Mouse (Mus musculus): ENCODE results near the gene Hyal6.

Hyal6 gene

GRCm38 (mm10) chr6:24732945-24733344 lies at the start of gene Hyal6:
Gene Hyal6, plus strand, starts transcription at chr6:24733245.
- DNase-seq: no peak

GRCm38 (mm10) chr6:24687871-24688270 lies 45.2 kb upstream of the Hyal6 start:
- DNase-seq: no peak

GRCm38 (mm10) chr6:24694455-24695410 lies 38.3 kb upstream of the Hyal6 start:
- DNase-seq: peak; percentile 42

- no peak for DNase-seq
These were observed 36.9 kb upstream of the Hyal6 start for GRCm38 (mm10) chr6:24696117-24696516.

- DNase-seq: no peak
These were observed 35.8 kb upstream of the Hyal6 start for GRCm38 (mm10) chr6:24697216-24697615.

- DNase-seq: no peak
These were observed 26.0 kb upstream of the Hyal6 start for GRCm38 (mm10) chr6:24707090-24707489.

- DNase-seq: no peak
These were observed 25.5 kb upstream of the Hyal6 start for GRCm38 (mm10) chr6:24707499-24707898.

GRCm38 (mm10) chr6:24721317-24722099 lies 11.5 kb upstream of the Hyal6 start:
- peak; percentile 64 for DNase-seq

GRCm38 (mm10) chr6:24728130-24728529 lies 4.9 kb upstream of the Hyal6 start:
- DNase-seq: no peak

GRCm38 (mm10) chr6:24734565-24734964 lies 1.5 kb downstream of the Hyal6 start:
- no peak for DNase-seq

- no peak for DNase-seq
These were observed 15.0 kb downstream of the Hyal6 start, which contains the start of gene Hyal4 for GRCm38 (mm10) chr6:24748029-24748428. Gene Hyal4, plus strand, starts transcription at chr6:24748329.

GRCm38 (mm10) chr6:24759281-24759680 lies 26.2 kb downstream of the Hyal6 start:
- no peak for DNase-seq

GRCm38 (mm10) chr6:24766261-24766660 lies 33.2 kb downstream of the Hyal6 start:
- DNase-seq: no peak

GRCm38 (mm10) chr6:24779182-24779581 lies 46.1 kb downstream of the Hyal6 start:
- DNase-seq: no peak

GRCm38 (mm10) chr6:24790888-24791287 lies 57.8 kb downstream of the Hyal6 start, which contains the start of gene Spam1:
Gene Spam1, plus strand, starts transcription at chr6:24791188.
- no peak for DNase-seq
